Mouse (Mus musculus) cortical plate, adult 2 months (tissue): ENCODE data around the gene Gm49383. TPM values are rescaled to one million over a fixed set of nuclear protein-coding genes. Genes with fewer than 3 reads are reported as not detected.

Experiments
- H3K27ac ChIP-seq: fragments of 200-500 bp; 2 replicates; pipeline ENCODE4 v1.5.1; 2012; ENCODE audit warnings: low read length, control low read depth, inconsistent platforms; ENCODE audit not compliant: insufficient read depth
- H3K4me1 ChIP-seq: fragments of 200-500 bp; 2 replicates; pipeline ENCODE4 v1.6.1; 2011; ENCODE audit warnings: low read length; ENCODE audit not compliant: control insufficient read depth, insufficient read depth
- H3K4me3 ChIP-seq: fragments of 200-500 bp; 2 replicates; pipeline ENCODE4 v1.5.1; 2011; ENCODE audit warnings: mild to moderate bottlenecking, low read length, control low read depth; ENCODE audit not compliant: insufficient read depth
- CTCF ChIP-seq: fragments of 200-500 bp; IDR thresholded peaks from 2 replicates; pipeline ENCODE4 v1.5.1; 2011; ENCODE audit warnings: mild to moderate bottlenecking, control low read depth, low read length; ENCODE audit not compliant: insufficient read depth; ENCODE audit errors: extremely low read depth
- POLR2A ChIP-seq: fragments of 200-500 bp; IDR thresholded peaks from 2 replicates; pipeline ENCODE4 v1.6.1; 2011; ENCODE audit warnings: mild to moderate bottlenecking, low read length, control low read depth; ENCODE audit not compliant: insufficient read depth; ENCODE audit errors: extremely low read depth
- polyA plus RNA-seq: library from polyadenylated mRNA; depleted of rRNA; stranded (reverse); fragments of >200 nt; gene quantifications from 2 replicates; pipeline ENCODE4 v1.2.3, GENCODE M21; 2012; rRNA removed

The Gm49383 gene
- polyA plus RNA-seq, 1 experiment, result 0.61 TPM

GRCm38 (mm10) chr12:69155923-69156322 lies 41.0 kb downstream of the Gm49383 start:
- TF ChIP-seq POLR2A (no peak), CTCF (no peak)
- peaks cover 3% of the 10 kb centered on the region; the same call in 1 of the 2 replicates for H3K4me1 ChIP-seq
- H3K4me3 ChIP-seq, result no peak overlapping the region
- H3K27ac ChIP-seq, result no peak overlapping the region

GRCm38 (mm10) chr12:69150049-69150448 lies 46.9 kb downstream of the Gm49383 start:
- TF ChIP-seq POLR2A, result no peak
- TF ChIP-seq CTCF, result no peak

GRCm38 (mm10) chr12:69147166-69147735 lies 49.7 kb downstream of the Gm49383 start:
- Histone ChIP-seq H3K4me3 (no peak overlapping the region), H3K4me1 (no peaks in the 10 kb centered on the region), H3K27ac (no peak overlapping the region)
- TF ChIP-seq CTCF (no peak), POLR2A (no peak)

More at GRCm38 (mm10) chr12:69150049-69150448, 46.9 kb downstream of the Gm49383 start:
- Histone ChIP-seq H3K4me3 (no peak overlapping the region), H3K27ac (no peak overlapping the region), H3K4me1 (no peaks in the 10 kb centered on the region)

GRCm38 (mm10) chr12:69143460-69143859 lies 53.4 kb downstream of the Gm49383 start:
- H3K4me1 ChIP-seq, result no peaks in the 10 kb centered on the region
- TF ChIP-seq CTCF (no peak), POLR2A (no peak)
- no peak overlapping the region for H3K4me3 ChIP-seq
- no peak overlapping the region for H3K27ac ChIP-seq

GRCm38 (mm10) chr12:69139841-69140240 lies 57.1 kb downstream of the Gm49383 start:
- H3K4me1 ChIP-seq, result no peaks in the 10 kb centered on the region
- H3K27ac ChIP-seq, result no peak overlapping the region
- TF ChIP-seq POLR2A, result no peak
- no peak overlapping the region for H3K4me3 ChIP-seq

- TF ChIP-seq POLR2A, result no peak
- no peak for TF ChIP-seq CTCF
- H3K27ac ChIP-seq, result no peak overlapping the region
- H3K4me1 ChIP-seq, result no peaks in the 10 kb centered on the region
- no peak overlapping the region for H3K4me3 ChIP-seq
Observed at GRCm38 (mm10) chr12:69139201-69139600, 57.7 kb downstream of the Gm49383 start.

Other genes with a start within 250 kb of the Gm49383 start
- 1,487 and 1,750 TPM in 2 replicates for gene Rps29, start 37.9 kb downstream of the Gm49383 start, polyA plus RNA-seq
- 0.13 and 0.15 TPM in 2 replicates for gene Lrr1, start 28.3 kb downstream of the Gm49383 start, polyA plus RNA-seq
- gene Rpl36al, start 13.0 kb downstream of the Gm49383 start, polyA plus RNA-seq, result 324 and 336 TPM in 2 replicates
- gene Mgat2, start 12.9 kb downstream of the Gm49383 start, polyA plus RNA-seq, result 15.2 and 15.3 TPM in 2 replicates
- gene Dnaaf2, start 1.3 kb upstream of the Gm49383 start, polyA plus RNA-seq, result 2.2 and 3.1 TPM in 2 replicates
- gene Gm49384, start 7.2 kb upstream of the Gm49383 start, polyA plus RNA-seq, result 1.1 and 3.1 TPM in 2 replicates
- gene Pole2, start 31.1 kb upstream of the Gm49383 start, polyA plus RNA-seq, result 0.44 and 1.1 TPM in 2 replicates
- gene Klhdc1, start 44.1 kb upstream of the Gm49383 start, polyA plus RNA-seq, result 11.5 and 14.1 TPM in 2 replicates
- 122 and 123 TPM in 2 replicates for gene Klhdc2, start 99.6 kb upstream of the Gm49383 start, polyA plus RNA-seq
- gene Nemf, start 160.1 kb upstream of the Gm49383 start, polyA plus RNA-seq, result 33.7 and 34.4 TPM in 2 replicates
- gene Arf6, start 175.0 kb upstream of the Gm49383 start, polyA plus RNA-seq, result 43.1 and 44.7 TPM in 2 replicates
- gene Gm9887, start 175.4 kb upstream of the Gm49383 start, polyA plus RNA-seq, result 0.40 and 0.64 TPM in 2 replicates